Mouse (Mus musculus) testis, postnatal 10 days (tissue): ENCODE results near the gene Fam213b.

Experiments used
- DNase-seq: peaks from one replicate; pipeline ENCODE4 v3.0.0; 2021; ENCODE audit warnings: low spot score

Fam213b gene

GRCm38 (mm10) chr4:154922931-154923330 is 24.0 kb upstream of the Fam213b start:
- no peak for DNase-seq

- no peak for DNase-seq
Observed at GRCm38 (mm10) chr4:154922291-154922690, 23.4 kb upstream of the Fam213b start.

GRCm38 (mm10) chr4:154916662-154917061 is 17.7 kb upstream of the Fam213b start:
- DNase-seq = no peak

GRCm38 (mm10) chr4:154915286-154915685 is 16.4 kb upstream of the Fam213b start:
- DNase-seq = no peak

GRCm38 (mm10) chr4:154914707-154915106 is 15.8 kb upstream of the Fam213b start:
- DNase-seq = no peak

GRCm38 (mm10) chr4:154914252-154914651 is 15.3 kb upstream of the Fam213b start:
- no peak for DNase-seq

- no peak for DNase-seq
Observed at GRCm38 (mm10) chr4:154913845-154914244, 14.9 kb upstream of the Fam213b start.

- DNase-seq = no peak
Observed at GRCm38 (mm10) chr4:154911644-154912043, 12.7 kb upstream of the Fam213b start.

- DNase-seq = no peak
Observed at GRCm38 (mm10) chr4:154910606-154911522, 11.9 kb upstream of the Fam213b start.

- no peak for DNase-seq
Observed at GRCm38 (mm10) chr4:154908490-154908889, 9.6 kb upstream of the Fam213b start.

GRCm38 (mm10) chr4:154907833-154908232 is 8.9 kb upstream of the Fam213b start:
- peak; percentile 85 for DNase-seq

- peak; percentile 71 for DNase-seq
Observed at GRCm38 (mm10) chr4:154904185-154905071, 5.5 kb upstream of the Fam213b start.

- no peak for DNase-seq
Observed at GRCm38 (mm10) chr4:154902371-154902770, 3.4 kb upstream of the Fam213b start.

GRCm38 (mm10) chr4:154897676-154898465 is 1.1 kb downstream of the Fam213b start:
- no peak for DNase-seq

GRCm38 (mm10) chr4:154895549-154895948 is 3.4 kb downstream of the Fam213b start:
- DNase-seq = no peak

- DNase-seq = no peak
Observed at GRCm38 (mm10) chr4:154890887-154891286, 8.0 kb downstream of the Fam213b start.

- no peak for DNase-seq
Observed at GRCm38 (mm10) chr4:154887593-154888250, 11.2 kb downstream of the Fam213b start.

GRCm38 (mm10) chr4:154886876-154887592 is 11.9 kb downstream of the Fam213b start:
- no peak for DNase-seq

GRCm38 (mm10) chr4:154885416-154885815 is 13.5 kb downstream of the Fam213b start:
- DNase-seq = no peak

GRCm38 (mm10) chr4:154882014-154882659 is 16.8 kb downstream of the Fam213b start:
- DNase-seq = peak; percentile 64
